Mouse (Mus musculus) midbrain, embryonic 12.5 days (tissue): ENCODE data around the gene Ccl22. TPM values are rescaled to one million over a fixed set of nuclear protein-coding genes. Genes with fewer than 3 reads are reported as not detected.
A peak's percentile ranks its signal among the peaks of the same experiment; 100 is the strongest.

Experiments used
- ATAC-seq: fragments of 200-750 bp; cut with Nextera tagmentation; 2 replicates; pipeline ENCODE4 v1.8.0; 2017; ENCODE audit warnings: low read depth, moderate TSS enrichment, moderate library complexity; ENCODE audit not compliant: low FRiP score
- H3K27ac ChIP-seq: fragments of 300-500 bp; sonication (generic); replicated peaks from 2 replicates; pipeline ENCODE4 v1.5.1; 2016; ENCODE audit warnings: mild to moderate bottlenecking
- H3K27me3 ChIP-seq: fragments of 300-500 bp; sonication (generic); 2 replicates; pipeline ENCODE4 v1.6.1; 2016; ENCODE audit warnings: mild to moderate bottlenecking
- H3K36me3 ChIP-seq: fragments of 300-500 bp; sonication (generic); 2 replicates; pipeline ENCODE4 v1.6.1; 2016
- H3K4me1 ChIP-seq: fragments of 300-500 bp; sonication (generic); 2 replicates; pipeline ENCODE4 v1.6.1; 2016
- H3K4me2 ChIP-seq: fragments of 300-500 bp; sonication (generic); replicated peaks from 2 replicates; pipeline ENCODE4 v1.6.1; 2016; ENCODE audit warnings: mild to moderate bottlenecking, moderate library complexity
- H3K4me3 ChIP-seq: fragments of 300-500 bp; sonication (generic); 2 replicates; pipeline ENCODE4 v1.5.1; 2016; ENCODE audit warnings: mild to moderate bottlenecking
- H3K9ac ChIP-seq: fragments of 300-500 bp; sonication (generic); replicated peaks from 2 replicates; pipeline ENCODE4 v1.6.1; 2016; ENCODE audit warnings: mild to moderate bottlenecking, moderate library complexity
- H3K9me3 ChIP-seq: fragments of 300-500 bp; sonication (generic); 2 replicates; pipeline ENCODE4 v1.6.1; 2016; ENCODE audit warnings: mild to moderate bottlenecking
- WGBS: fragments of 180-500 bp; shearing (Covaris S2); methylation state at CpG from one replicate; pipeline ENCODE4 v1.1.7; 2016; 5-methylcytosine and 5-hydroxymethylcytosine counted together
- polyA plus RNA-seq: library from polyadenylated mRNA; unstranded; fragments of >200 nt; fragmentation: Nextera tagmentation; extraction: Ambion mirVana; gene quantifications from 2 replicates; pipeline ENCODE4 v1.2.1, GENCODE M21; 2016

Gene Ccl22
- polyA plus RNA-seq, 1 experiment from 2014 or later = not detected

- Histone ChIP-seq H3K4me3 (no peak overlapping the region), H3K4me2 (peak overlapping the region; percentile 15; the same call in 1 of the 2 replicates), H3K9ac (no peak overlapping the region), H3K36me3 (no peaks in the 10 kb centered on the region), H3K27me3 (0 out of 2 replicates have a peak, but pooled peaks cover 10% of the 10 kb centered on the region), H3K4me1 (peaks cover 19% of the 10 kb centered on the region), H3K9me3 (no peaks in the 10 kb centered on the region), H3K27ac (no peak overlapping the region)
- 9% methylated on average over 10 of the region's 11 CpGs for WGBS
- no peak for ATAC-seq
These were observed 36.4 kb downstream of the Ccl22 start for GRCm38 (mm10) chr8:94781838-94782235.

DNA sequence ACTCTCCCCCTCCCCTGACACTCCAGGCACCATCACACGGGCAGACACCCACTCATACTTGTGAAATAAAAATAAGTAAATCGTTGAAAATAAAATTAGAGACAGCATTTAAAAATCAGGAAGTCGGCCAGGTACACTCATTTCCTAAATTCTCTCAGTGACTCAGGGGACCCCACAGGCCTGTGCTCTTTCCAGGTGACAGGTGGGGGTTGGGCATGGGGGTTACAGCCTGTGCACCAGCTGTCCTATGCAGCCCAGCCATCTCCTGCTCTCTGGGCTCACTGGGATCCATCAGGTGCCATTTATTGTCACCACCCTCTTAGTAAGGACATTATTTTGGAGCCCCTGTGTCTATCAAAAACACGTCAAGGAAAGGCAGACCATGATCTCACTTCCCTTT lies 38.5 kb downstream of the Ccl22 start:
- H3K4me1 ChIP-seq = peaks cover 8% of the 10 kb centered on the region
- 0 out of 2 replicates have a peak, but pooled peaks cover 10% of the 10 kb centered on the region for H3K27me3 ChIP-seq
- H3K9me3 ChIP-seq = no peaks in the 10 kb centered on the region
- no peak for ATAC-seq
- no peaks in the 10 kb centered on the region for H3K36me3 ChIP-seq
- no peak overlapping the region for H3K27ac ChIP-seq
- 85% methylated on average over 4 of the region's 4 CpGs for WGBS
- no peak overlapping the region for H3K4me2 ChIP-seq
- H3K4me3 ChIP-seq = no peak overlapping the region
- no peak overlapping the region for H3K9ac ChIP-seq

- 67% methylated on average over 12 of the region's 12 CpGs for WGBS
- Histone ChIP-seq H3K4me1 (peaks cover 20% of the 10 kb centered on the region), H3K27me3 (0 out of 2 replicates have a peak, but pooled peaks cover 10% of the 10 kb centered on the region), H3K4me2 (no peak overlapping the region), H3K4me3 (no peak overlapping the region), H3K36me3 (no peaks in the 10 kb centered on the region), H3K9ac (no peak overlapping the region), H3K27ac (no peak overlapping the region), H3K9me3 (no peaks in the 10 kb centered on the region)
- no peak for ATAC-seq
These were observed 40.0 kb downstream of the Ccl22 start for GRCm38 (mm10) chr8:94785247-94785985.

GRCm38 (mm10) chr8:94785995-94786595 lies 40.7 kb downstream of the Ccl22 start:
- 77% methylated on average over 6 of the region's 6 CpGs for WGBS
- no peak for ATAC-seq
- H3K27me3 ChIP-seq = 0 out of 2 replicates have a peak, but pooled peaks cover 10% of the 10 kb centered on the region
- H3K4me3 ChIP-seq = no peak overlapping the region
- H3K4me1 ChIP-seq = peaks cover 20% of the 10 kb centered on the region
- H3K9ac ChIP-seq = no peak overlapping the region
- no peak overlapping the region for H3K27ac ChIP-seq
- no peaks in the 10 kb centered on the region for H3K9me3 ChIP-seq
- no peak overlapping the region for H3K4me2 ChIP-seq
- H3K36me3 ChIP-seq = no peaks in the 10 kb centered on the region

DNA sequence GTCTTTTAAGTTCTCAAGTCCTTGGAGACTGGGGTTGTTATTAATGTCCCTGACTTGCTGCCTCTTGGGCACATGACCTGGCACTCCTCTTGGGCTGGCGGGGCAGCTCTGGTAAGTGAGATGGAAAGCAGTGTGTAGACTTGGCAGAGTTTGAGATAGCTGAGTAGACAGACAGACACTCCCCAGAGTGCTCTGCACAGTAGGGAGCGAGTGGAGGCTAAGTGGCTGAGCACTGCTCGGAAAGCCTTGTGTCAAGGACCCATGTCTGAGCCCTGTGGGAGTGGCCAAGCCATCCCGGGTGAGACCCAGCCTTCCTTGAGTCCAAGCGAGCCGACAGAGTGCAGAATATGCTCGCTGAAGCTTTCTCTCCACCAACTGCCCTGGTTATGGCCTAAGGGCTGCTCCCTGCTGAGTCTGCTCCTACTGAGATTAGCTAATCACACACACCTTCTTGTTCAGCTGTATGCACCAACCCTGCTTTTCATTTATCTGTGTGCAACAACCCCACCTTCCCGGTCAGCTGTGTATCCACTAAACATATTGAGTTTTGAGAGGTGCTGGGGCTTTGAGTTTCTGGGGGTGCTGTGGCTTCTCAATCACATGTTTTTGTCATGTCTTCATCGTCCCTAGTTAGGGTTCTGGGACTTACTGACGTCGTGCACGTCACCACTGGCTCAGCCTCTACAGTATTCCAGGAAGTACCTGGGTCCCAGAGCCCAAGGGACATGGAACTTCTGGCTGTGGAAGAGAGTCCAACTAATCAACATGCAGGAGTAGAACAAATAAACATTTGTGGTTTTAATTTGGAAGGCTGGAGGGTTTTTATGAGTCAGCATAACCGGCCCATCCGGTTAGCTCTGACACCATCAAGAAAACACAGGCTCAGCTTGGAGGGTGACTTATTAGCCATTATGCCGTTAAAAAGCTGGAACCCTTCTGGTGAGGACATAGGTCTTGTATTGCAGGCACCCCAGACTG lies 42.4 kb downstream of the Ccl22 start:
- 0 out of 2 replicates have a peak, but pooled peaks cover 4% of the 10 kb centered on the region for H3K27me3 ChIP-seq
- no peak for ATAC-seq
- 74% methylated on average over 15 of the region's 15 CpGs for WGBS

GRCm38 (mm10) chr8:94789256-94789955 lies 44.0 kb downstream of the Ccl22 start:
- Histone ChIP-seq H3K4me1 (peaks cover 13% of the 10 kb centered on the region; the same call in 1 of the 2 replicates), H3K4me3 (no peak overlapping the region), H3K4me2 (no peak overlapping the region), H3K9ac (no peak overlapping the region), H3K27me3 (0 out of 2 replicates have a peak, but pooled peaks cover 4% of the 10 kb centered on the region), H3K36me3 (no peaks in the 10 kb centered on the region), H3K9me3 (no peaks in the 10 kb centered on the region), H3K27ac (no peak overlapping the region)
- WGBS = 37% methylated on average over 10 of the region's 10 CpGs
- ATAC-seq = no peak

More for the DNA sequence above, 42.4 kb downstream of the Ccl22 start:
- Histone ChIP-seq H3K9ac (no peak overlapping the region), H3K4me2 (no peak overlapping the region), H3K27ac (no peak overlapping the region), H3K9me3 (no peaks in the 10 kb centered on the region), H3K36me3 (no peaks in the 10 kb centered on the region), H3K4me1 (peaks cover 13% of the 10 kb centered on the region; the same call in 1 of the 2 replicates), H3K4me3 (no peak overlapping the region)

DNA sequence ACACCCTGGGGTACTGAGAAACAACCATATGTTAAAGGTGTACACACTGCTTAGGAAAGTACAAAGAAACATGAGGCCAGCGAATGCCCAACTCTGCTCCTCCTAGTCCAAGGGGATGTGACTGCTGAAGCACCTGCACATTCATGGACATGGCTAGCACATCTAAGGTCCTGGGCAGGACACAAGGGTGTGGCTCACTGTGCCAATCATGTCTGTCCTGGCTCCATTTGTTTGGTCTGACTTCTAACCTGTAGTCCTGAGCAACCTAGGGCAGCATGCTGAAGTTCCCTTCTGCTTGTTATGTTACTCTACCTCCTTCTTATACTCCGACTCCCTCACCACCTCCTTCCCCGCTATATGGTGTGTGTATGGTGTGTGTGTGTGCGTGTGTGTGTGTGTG lies 49.0 kb downstream of the Ccl22 start:
- no peaks in the 10 kb centered on the region for H3K9me3 ChIP-seq
- H3K27me3 ChIP-seq = no peaks in the 10 kb centered on the region
- peaks cover 9% of the 10 kb centered on the region; the same call in 1 of the 2 replicates for H3K4me1 ChIP-seq
- 91% methylated on average over 4 of the region's 4 CpGs for WGBS
- H3K36me3 ChIP-seq = no peaks in the 10 kb centered on the region
- no peak overlapping the region for H3K4me2 ChIP-seq
- ATAC-seq = no peak
- no peak overlapping the region for H3K27ac ChIP-seq
- no peak overlapping the region for H3K4me3 ChIP-seq
- H3K9ac ChIP-seq = no peak overlapping the region

GRCm38 (mm10) chr8:94794782-94795181 lies 49.4 kb downstream of the Ccl22 start:
- no peak for ATAC-seq
- H3K36me3 ChIP-seq = no peaks in the 10 kb centered on the region
- WGBS = 99% methylated on average over 2 of the region's 2 CpGs

DNA sequence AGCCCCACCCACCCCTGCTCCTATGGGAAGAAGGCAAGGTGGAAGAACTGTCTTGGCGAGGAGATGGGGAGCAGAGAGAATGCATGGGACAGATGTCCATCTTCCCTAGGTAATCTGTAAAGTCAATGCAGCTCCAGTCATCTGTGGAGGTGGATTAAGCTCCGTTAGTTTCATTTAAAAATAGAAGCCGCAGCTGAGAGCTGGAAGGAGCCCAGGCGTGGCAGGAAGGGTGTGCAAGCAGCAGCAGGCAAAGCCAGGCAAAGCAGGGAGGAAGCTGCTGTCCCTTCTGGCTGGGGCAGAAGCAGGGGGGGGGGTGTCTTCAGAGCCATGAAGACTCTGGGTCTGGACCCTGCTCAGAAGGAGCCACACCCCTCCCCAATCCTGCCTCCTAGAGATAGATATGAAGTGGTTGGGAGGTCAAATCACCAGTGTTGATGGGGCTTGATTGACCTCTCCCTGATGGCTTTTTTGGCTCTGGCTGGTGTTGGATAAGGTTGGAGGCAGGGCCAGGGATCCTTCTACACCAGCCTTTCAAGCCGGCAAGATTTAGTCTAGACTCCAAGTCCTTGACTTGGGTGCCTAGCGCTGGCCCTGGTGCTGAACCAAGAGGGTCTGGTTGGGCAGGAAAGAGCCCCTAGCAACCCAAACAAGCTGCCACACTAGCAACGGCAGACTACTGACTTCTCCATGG lies 55.0 kb downstream of the Ccl22 start:
- Histone ChIP-seq H3K36me3 (no peaks in the 10 kb centered on the region), H3K27me3 (no peaks in the 10 kb centered on the region; the same call in 1 of the 2 replicates), H3K4me1 (peaks cover 5% of the 10 kb centered on the region; the same call in 1 of the 2 replicates), H3K4me2 (no peak overlapping the region), H3K9me3 (no peaks in the 10 kb centered on the region), H3K9ac (no peak overlapping the region), H3K4me3 (no peak overlapping the region), H3K27ac (no peak overlapping the region)
- no peak for ATAC-seq
- 62% methylated on average over 7 of the region's 7 CpGs for WGBS

More at GRCm38 (mm10) chr8:94794782-94795181, 49.4 kb downstream of the Ccl22 start:
- peaks cover 5% of the 10 kb centered on the region; the same call in 1 of the 2 replicates for H3K4me1 ChIP-seq
- H3K4me2 ChIP-seq = no peak overlapping the region
- H3K27ac ChIP-seq = no peak overlapping the region
- H3K9ac ChIP-seq = no peak overlapping the region
- no peaks in the 10 kb centered on the region for H3K27me3 ChIP-seq
- H3K4me3 ChIP-seq = no peak overlapping the region
- H3K9me3 ChIP-seq = no peaks in the 10 kb centered on the region
